Mouse (Mus musculus): ENCODE measurements around the gene Tmem126a. TPM values are rescaled to one million over a fixed set of nuclear protein-coding genes. Genes with fewer than 3 reads are reported as not detected.
A peak's percentile ranks its signal among the peaks of the same experiment; 100 is the strongest.

Gene Tmem126a
- polyA plus RNA-seq, 1 experiment = 57.6 TPM

- Histone ChIP-seq H3K9me3 (replicated peaks; ENCODE audit: control insufficient read depth, insufficient read depth, low read length, poor library complexity, severe bottlenecking) (peaks cover 5% of the 10 kb centered on the region; the same call in 1 of the 2 replicates), H3K27me3 (ENCODE audit: control insufficient read depth, insufficient read depth, low read length, poor library complexity, severe bottlenecking) (no peaks in the 10 kb centered on the region), H3K4me3 (ENCODE audit: low read depth, low read length) (peak within 1 kb of the TSS; percentile 38), H3K4me1 (ENCODE audit: control insufficient read depth, insufficient read depth, low read length) (no peaks in the 10 kb centered on the region), H3K36me3 (ENCODE audit: control insufficient read depth, insufficient read depth, low read length, poor library complexity, severe bottlenecking) (no peaks in the 10 kb centered on the region), H3K9ac (ENCODE audit: low read depth, poor library complexity, severe bottlenecking) (no peak within 1 kb of the TSS), H3K27ac (ENCODE audit: insufficient read depth, low read length) (no peak within 1 kb of the TSS)
- no peak for TF ChIP-seq EP300 (IDR thresholded peaks at IDR 0.05; ENCODE audit: insufficient read depth, low read depth, low read length)
- TF ChIP-seq CTCF (IDR thresholded peaks at IDR 0.05; ENCODE audit: low read depth, low read length) = no peak
- TF ChIP-seq POLR2A (IDR thresholded peaks at IDR 0.05; ENCODE audit: insufficient read depth, low read length) = no peak
Measured at GRCm38 (mm10) chr7:90426020-90427001, 30.7 kb downstream of the Tmem126a start, which contains the start of gene Ccdc89. Gene Ccdc89, plus strand, starts transcription at chr7:90426577.

- Histone ChIP-seq H3K36me3 (ENCODE audit: control insufficient read depth, insufficient read depth, low read length, poor library complexity, severe bottlenecking) (no peaks in the 10 kb centered on the region), H3K4me1 (ENCODE audit: control insufficient read depth, insufficient read depth, low read length) (no peaks in the 10 kb centered on the region), H3K9ac (ENCODE audit: low read depth, poor library complexity, severe bottlenecking) (no peak overlapping the region), H3K27ac (ENCODE audit: insufficient read depth, low read length) (no peak overlapping the region), H3K4me3 (ENCODE audit: low read depth, low read length) (no peak overlapping the region), H3K9me3 (replicated peaks; ENCODE audit: control insufficient read depth, insufficient read depth, low read length, poor library complexity, severe bottlenecking) (peaks cover 3% of the 10 kb centered on the region; the same call in 1 of the 2 replicates), H3K27me3 (ENCODE audit: control insufficient read depth, insufficient read depth, low read length, poor library complexity, severe bottlenecking) (no peaks in the 10 kb centered on the region)
- no peak for TF ChIP-seq EP300 (IDR thresholded peaks at IDR 0.05; ENCODE audit: insufficient read depth, low read depth, low read length)
- TF ChIP-seq POLR2A (IDR thresholded peaks at IDR 0.05; ENCODE audit: insufficient read depth, low read length) = no peak
- TF ChIP-seq CTCF (IDR thresholded peaks at IDR 0.05; ENCODE audit: low read depth, low read length) = no peak
Measured at GRCm38 (mm10) chr7:90409934-90410333, 47.1 kb downstream of the Tmem126a start.

Other genes with a start within 250 kb of the Tmem126a start
- gene Ccdc83, start 191.5 kb downstream of the Tmem126a start, polyA plus RNA-seq (2011; ENCODE audit: insufficient read depth, insufficient read length, low read depth, missing spikeins) = not detected in 2 replicates
- gene Sytl2, start 155.0 kb downstream of the Tmem126a start, polyA plus RNA-seq (2011; ENCODE audit: insufficient read depth, insufficient read length, low read depth, missing spikeins) = 1.1 and 2.3 TPM in 2 replicates
- 0.67 and 0.75 TPM in 2 replicates for gene Ccdc89, start 30.7 kb downstream of the Tmem126a start, polyA plus RNA-seq (2011; ENCODE audit: insufficient read depth, insufficient read length, low read depth, missing spikeins)
- 49.5 and 55.8 TPM in 2 replicates for gene Crebzf, start 14.5 kb downstream of the Tmem126a start, polyA plus RNA-seq (2011; ENCODE audit: insufficient read depth, insufficient read length, low read depth, missing spikeins)
- gene Tmem126b, start 18.8 kb upstream of the Tmem126a start, polyA plus RNA-seq (2011; ENCODE audit: insufficient read depth, insufficient read length, low read depth, missing spikeins) = 15.1 and 15.8 TPM in 2 replicates
- gene Dlg2, start 19.4 kb upstream of the Tmem126a start, polyA plus RNA-seq (2011; ENCODE audit: insufficient read depth, insufficient read length, low read depth, missing spikeins) = 0.85 TPM in 1 of 2 replicates, not detected in the other